Mouse (Mus musculus): ENCODE data around the gene Traf3ip2.

- TF ChIP-seq CTCF (IDR thresholded peaks at IDR 0.05) (no peak), EP300 (IDR thresholded peaks at IDR 0.05) (no peak)
These were observed 5.7 kb downstream of the Traf3ip2 start for GRCm38 (mm10) chr10:39618431-39618830.
